Mouse (Mus musculus): ENCODE results near the gene Mecom.

DNA sequence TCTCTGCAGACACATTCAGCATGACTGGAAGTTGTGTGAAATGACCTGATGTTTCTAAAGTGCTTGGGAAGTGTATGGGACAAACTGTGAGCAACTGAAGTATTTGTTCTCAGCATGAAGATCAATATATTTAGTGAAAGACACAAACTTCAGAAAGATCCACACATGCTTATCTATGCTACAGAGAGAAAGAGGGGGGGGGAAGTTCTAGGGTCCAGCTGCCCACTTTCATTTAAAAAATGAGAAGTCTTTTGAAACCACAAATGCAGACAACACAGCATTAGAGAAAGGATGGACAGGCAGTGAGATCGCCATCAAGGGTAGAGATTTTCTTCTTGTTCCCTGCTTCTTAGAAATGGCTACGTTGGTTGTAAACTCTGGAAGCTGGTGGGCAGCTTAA lies 404.4 kb downstream of the Mecom start:
- TF ChIP-seq CTCF (IDR thresholded peaks at IDR 0.05; ENCODE audit: control insufficient read depth, insufficient read depth, insufficient replicate concordance, low read depth, low read length) (no peak), POLR2A (IDR thresholded peaks at IDR 0.05; ENCODE audit: control insufficient read depth, low read depth, low read length) (no peak)
